Mouse (Mus musculus) left cerebral cortex, adult 9 months (tissue): ENCODE results near the gene Gm20715.
"Not testable (repeated sequence)": the region's sequence is repeated elsewhere in the genome, so short reads cannot be mapped to it uniquely, and the experiment has no call there.

ENCODE experiments used
- DNase-seq, 2 experiments: peaks; one replicate each; pipeline ENCODE4 v3.0.0; 2022; ENCODE audit warnings: low spot score in 2 of 2

The Gm20715 gene

GRCm38 (mm10) chr7:6429381-6429780 lies 19.3 kb downstream of the Gm20715 start:
- DNase-seq: no peak

GRCm38 (mm10) chr7:6430342-6430741 lies 20.3 kb downstream of the Gm20715 start:
- DNase-seq: no peak

- DNase-seq: no peak
Observed at GRCm38 (mm10) chr7:6438388-6438787, 28.3 kb downstream of the Gm20715 start, which contains the start of gene Olfr1344. TSS of gene Olfr1344 (plus strand) at chr7:6438688.

GRCm38 (mm10) chr7:6441173-6441572 lies 31.1 kb downstream of the Gm20715 start:
- DNase-seq: no peak

- no peak for DNase-seq
Observed at GRCm38 (mm10) chr7:6447771-6448170, 37.7 kb downstream of the Gm20715 start.

- no peak for DNase-seq
Observed at GRCm38 (mm10) chr7:6455868-6456267, 45.8 kb downstream of the Gm20715 start, which contains the start of gene Olfr1336. TSS of gene Olfr1336 (plus strand) at chr7:6456168.

- DNase-seq: no peak
Observed at GRCm38 (mm10) chr7:6456399-6456798, 46.3 kb downstream of the Gm20715 start.

GRCm38 (mm10) chr7:6466951-6467350 lies 56.9 kb downstream of the Gm20715 start, which contains the start of gene Olfr1346:
TSS of gene Olfr1346 (plus strand) at chr7:6467101.
- no peak for DNase-seq

GRCm38 (mm10) chr7:6477633-6478032 lies 67.6 kb downstream of the Gm20715 start:
- DNase-seq: not testable (repeated sequence)

- no peak for DNase-seq
Observed at GRCm38 (mm10) chr7:6486841-6487240, 76.8 kb downstream of the Gm20715 start, which contains the start of gene Olfr5. TSS of gene Olfr5 (minus strand) at chr7:6486941.
